Mouse (Mus musculus) cortical plate, adult 2 months (tissue): ENCODE results near the gene Slc39a13.

Source experiments
- CTCF ChIP-seq: fragments of 200-500 bp; IDR thresholded peaks from 2 replicates; pipeline ENCODE4 v1.5.1; 2011; ENCODE audit warnings: mild to moderate bottlenecking, control low read depth, low read length; ENCODE audit not compliant: insufficient read depth; ENCODE audit errors: extremely low read depth
- POLR2A ChIP-seq: fragments of 200-500 bp; IDR thresholded peaks from 2 replicates; pipeline ENCODE4 v1.6.1; 2011; ENCODE audit warnings: mild to moderate bottlenecking, low read length, control low read depth; ENCODE audit not compliant: insufficient read depth; ENCODE audit errors: extremely low read depth

GRCm38 (mm10) chr2:91027391-91028214 is 42.6 kb downstream of the Slc39a13 start:
- TF ChIP-seq CTCF (no peak), POLR2A (no peak)
